Mouse (Mus musculus) layer of hippocampus, adult 2 months (tissue): ENCODE data around the gene Mmp24. TPM values are rescaled to one million over a fixed set of nuclear protein-coding genes. Genes with fewer than 3 reads are reported as not detected.

Experiments
- DNase-seq, 2 experiments: peaks; one replicate each; pipeline ENCODE4 v3.0.0; 2022; ENCODE audit warnings: low spot score in 2 of 2
- H3K27ac ChIP-seq: fragments of 200-600 bp; 2 replicates; pipeline ENCODE4 v1.8.1; 2022
- H3K4me3 ChIP-seq: fragments of 200-600 bp; 2 replicates; pipeline ENCODE4 v1.8.1; 2022; ENCODE audit warnings: mild to moderate bottlenecking
- CTCF ChIP-seq: fragments of 200-600 bp; conservative IDR thresholded peaks from 2 replicates; pipeline ENCODE4 v1.8.1; 2022; ENCODE audit warnings: antibody characterized with exemption, mild to moderate bottlenecking, moderate library complexity
- total RNA-seq, 2 experiments: library from RNA; stranded (reverse); gene quantifications; 2 replicates each; pipeline ENCODE4 v1.2.3; 2021

The Mmp24 gene
- total RNA-seq, 2 experiments from 2014 or later, result 36.8 to 38.5 TPM

GRCm38 (mm10) chr2:155860102-155860501 is 85.0 kb downstream of the Mmp24 start:
- no peak for DNase-seq
- TF ChIP-seq CTCF, result no peak
- no peak overlapping the region for H3K4me3 ChIP-seq
- H3K27ac ChIP-seq, result no peak overlapping the region

GRCm38 (mm10) chr2:155861581-155861980 is 86.4 kb downstream of the Mmp24 start:
- DNase-seq, result no peak
- Histone ChIP-seq H3K4me3 (no peak overlapping the region), H3K27ac (no peak overlapping the region)
- no peak for TF ChIP-seq CTCF

- no peak for TF ChIP-seq CTCF
- H3K27ac ChIP-seq, result no peak overlapping the region
- peak overlapping the region; percentile 13; the same call in 1 of the 2 replicates for H3K4me3 ChIP-seq
- DNase-seq, result peak in 1 of 2 experiments; percentile 24
Observed at GRCm38 (mm10) chr2:155862573-155863300, 87.6 kb downstream of the Mmp24 start.

GRCm38 (mm10) chr2:155863301-155863867 is 88.2 kb downstream of the Mmp24 start:
- TF ChIP-seq CTCF, result no peak
- no peak overlapping the region for H3K27ac ChIP-seq
- H3K4me3 ChIP-seq, result peak overlapping the region; percentile 13; the same call in 1 of the 2 replicates
- DNase-seq, result no peak

Other genes starting within 250 kb of the Mmp24 start
- 10 to 100 TPM; 25.6 to 26.2 TPM for gene Gss, start 182.5 kb upstream of the Mmp24 start, total RNA-seq
- 1 to 10 TPM; 5.5 to 5.6 TPM for gene Myh7b, start 164.1 kb upstream of the Mmp24 start, total RNA-seq
- 100 to 1,000 TPM; 159 to 164 TPM for gene Trpc4ap, start 83.0 kb upstream of the Mmp24 start, total RNA-seq
- 10 to 100 TPM; 23.6 to 24.8 TPM for gene Edem2, start 45.9 kb upstream of the Mmp24 start, total RNA-seq
- not detected for gene Gm17581, start 39.5 kb upstream of the Mmp24 start, total RNA-seq
- gene Procr, start 24.2 kb upstream of the Mmp24 start, total RNA-seq, result under 1 TPM; 0.81 to 0.97 TPM
- 10 to 100 TPM; 52.2 to 52.8 TPM for gene BC029722, start 44.1 kb downstream of the Mmp24 start, total RNA-seq
- gene Eif6, start 51.6 kb downstream of the Mmp24 start, total RNA-seq, result 10 to 100 TPM; 61.7 to 65.1 TPM
- gene Fam83c, start 59.5 kb downstream of the Mmp24 start, total RNA-seq, result not detected
- gene Uqcc1, start 155.0 kb downstream of the Mmp24 start, total RNA-seq, result 10 to 100 TPM; 73.6 to 81.6 TPM
- not detected for gene Gm15557, start 165.4 kb downstream of the Mmp24 start, total RNA-seq
- under 1 TPM in 1 of 2 experiments, not detected in 1; 0.15 TPM for gene Gdf5, start 170.0 kb downstream of the Mmp24 start, total RNA-seq
- gene Cep250, start 181.1 kb downstream of the Mmp24 start, total RNA-seq, result 10 to 100 TPM; 19.0 to 21.0 TPM
- 1 to 10 TPM; 2.9 to 4.1 TPM for gene 6430550D23Rik, start 232.6 kb downstream of the Mmp24 start, total RNA-seq
- gene Ergic3, start 232.7 kb downstream of the Mmp24 start, total RNA-seq, result 100 to 1,000 TPM; 195 to 213 TPM